Mouse (Mus musculus): ENCODE results near the gene Ppp1r3g. TPM values are rescaled to one million over a fixed set of nuclear protein-coding genes. Genes with fewer than 3 reads are reported as not detected.

Ppp1r3g gene
- polyA plus RNA-seq, 1 experiment from 2014 or later: 0.70 TPM

- H3K9ac ChIP-seq: no peak overlapping the region
- 0 out of 2 replicates have a peak, but pooled peaks cover 7% of the 10 kb centered on the region for H3K4me1 ChIP-seq (replicated peaks)
- H3K36me3 ChIP-seq: no peaks in the 10 kb centered on the region
- WGBS: 90% methylated on average over 4 of the region's 4 CpGs
- H3K9me3 ChIP-seq: no peaks in the 10 kb centered on the region
- no peaks in the 10 kb centered on the region for H3K27me3 ChIP-seq (replicated peaks)
- no peak overlapping the region for H3K4me2 ChIP-seq (replicated peaks)
- ATAC-seq: no peak
- H3K4me3 ChIP-seq (replicated peaks): no peak overlapping the region
- H3K27ac ChIP-seq: no peak overlapping the region
These were observed 39.0 kb downstream of the Ppp1r3g start for GRCm38 (mm10) chr13:35997606-35998005.

- WGBS: 62% methylated on average over 1 of the region's 1 CpGs
- Histone ChIP-seq H3K4me1 (replicated peaks) (0 out of 2 replicates have a peak, but pooled peaks cover under 1% of the 10 kb centered on the region), H3K27ac (no peak overlapping the region), H3K9ac (no peak overlapping the region), H3K36me3 (no peaks in the 10 kb centered on the region), H3K4me3 (replicated peaks) (no peak overlapping the region), H3K4me2 (replicated peaks) (no peak overlapping the region), H3K9me3 (no peaks in the 10 kb centered on the region), H3K27me3 (replicated peaks) (no peaks in the 10 kb centered on the region)
- no peak for ATAC-seq
These were observed 42.2 kb downstream of the Ppp1r3g start for GRCm38 (mm10) chr13:36000798-36001197.

- no peak overlapping the region for H3K27ac ChIP-seq
- H3K9ac ChIP-seq: no peak overlapping the region
- H3K9me3 ChIP-seq: no peaks in the 10 kb centered on the region
- no peak overlapping the region for H3K4me3 ChIP-seq (replicated peaks)
- whole genome bisulfite sequencing: 58% methylated on average over 2 of the region's 2 CpGs
- ATAC-seq: no peak
- H3K36me3 ChIP-seq: no peaks in the 10 kb centered on the region
- no peaks in the 10 kb centered on the region for H3K4me1 ChIP-seq (replicated peaks)
- H3K4me2 ChIP-seq (replicated peaks): no peak overlapping the region
- no peaks in the 10 kb centered on the region for H3K27me3 ChIP-seq (replicated peaks)
These were observed 51.3 kb downstream of the Ppp1r3g start for GRCm38 (mm10) chr13:36009981-36010380.

- Histone ChIP-seq H3K9me3 (no peaks in the 10 kb centered on the region), H3K36me3 (no peaks in the 10 kb centered on the region), H3K27ac (no peak overlapping the region), H3K4me3 (replicated peaks) (no peak overlapping the region), H3K4me2 (replicated peaks) (no peak overlapping the region), H3K4me1 (replicated peaks) (no peaks in the 10 kb centered on the region), H3K9ac (no peak overlapping the region), H3K27me3 (replicated peaks) (no peaks in the 10 kb centered on the region)
- WGBS: 59% methylated on average over 3 of the region's 3 CpGs
- ATAC-seq: peak; percentile 83
These were observed 57.0 kb downstream of the Ppp1r3g start for GRCm38 (mm10) chr13:36015636-36016035.

GRCm38 (mm10) chr13:36018017-36018416, 59.4 kb downstream of the Ppp1r3g start:
- Histone ChIP-seq H3K9ac (no peak overlapping the region), H3K4me1 (replicated peaks) (no peaks in the 10 kb centered on the region), H3K27ac (no peak overlapping the region), H3K36me3 (no peaks in the 10 kb centered on the region), H3K27me3 (replicated peaks) (no peaks in the 10 kb centered on the region), H3K4me2 (replicated peaks) (no peak overlapping the region), H3K4me3 (replicated peaks) (no peak overlapping the region), H3K9me3 (no peaks in the 10 kb centered on the region)
- WGBS: 55% methylated on average over 2 of the region's 2 CpGs
- no peak for ATAC-seq

- WGBS: 60% methylated on average over 10 of the region's 10 CpGs
- Histone ChIP-seq H3K9ac (no peak overlapping the region), H3K9me3 (no peaks in the 10 kb centered on the region), H3K4me2 (replicated peaks) (no peak overlapping the region), H3K27me3 (replicated peaks) (no peaks in the 10 kb centered on the region), H3K4me3 (replicated peaks) (no peak overlapping the region), H3K4me1 (replicated peaks) (no peaks in the 10 kb centered on the region), H3K36me3 (no peaks in the 10 kb centered on the region), H3K27ac (no peak overlapping the region)
- 0 out of 2 replicates have a peak, but pooled peaks have one; percentile 43 for ATAC-seq
These were observed 61.0 kb downstream of the Ppp1r3g start for GRCm38 (mm10) chr13:36019309-36020274.

Other genes starting within 250 kb of the Ppp1r3g start
- gene Rpp40, start 52.5 kb upstream of the Ppp1r3g start, polyA plus RNA-seq (2015; fragmentation: Nextera tagmentation; extraction: Ambion mirVana): 21.6 and 23.8 TPM in 2 replicates
- gene Fars2, start 158.6 kb downstream of the Ppp1r3g start, polyA plus RNA-seq (2015; fragmentation: Nextera tagmentation; extraction: Ambion mirVana): 41.8 and 48.9 TPM in 2 replicates
- gene Lyrm4, start 158.7 kb downstream of the Ppp1r3g start, polyA plus RNA-seq (2015; fragmentation: Nextera tagmentation; extraction: Ambion mirVana): 25.7 and 25.9 TPM in 2 replicates